ENCODE assay signal across 11 mouse cellular contexts in the genomic region with DNA sequence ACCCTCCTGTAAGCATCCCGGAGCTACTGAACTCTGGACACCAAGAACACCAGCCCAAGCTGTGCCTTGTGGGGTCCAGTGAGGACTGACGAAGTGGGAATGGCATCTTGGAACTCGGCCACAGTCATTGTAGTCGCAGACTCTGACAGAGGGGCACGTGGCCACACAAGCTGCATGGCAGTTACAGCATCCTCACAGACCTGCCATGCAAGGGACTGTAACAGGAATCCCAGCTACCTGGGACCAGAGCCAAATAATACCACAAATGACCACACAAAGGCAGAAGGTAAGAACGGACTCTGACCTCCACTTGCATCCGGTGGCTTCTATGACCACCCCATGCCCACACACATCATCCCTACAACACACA. TPM values are rescaled to one million over a fixed set of nuclear protein-coding genes. Genes with fewer than 3 reads are reported as not detected.
DNase-seq lines count a peak whose midpoint lies in the region; ATAC-seq and TF ChIP-seq lines count a peak whose summit lies in the region.
"Had no signal": no experiment of that assay in that cellular context is flagged by ENCODE, and none has a peak within 500 bp of the region (broad histone marks: within the 10 kb centered on the region; RNA-seq: fewer than 3 reads in every experiment).

No protein-coding gene starts in this region.

- H3K4me2 ChIP-seq in heart, postnatal 0 days (ENCODE audit: low read depth, low read length) = no peak overlapping the region
- H3K4me2 ChIP-seq in liver, embryonic 15.5 days = 0 out of 2 replicates have a peak overlapping the region, but pooled peaks have one; percentile 44
- no peak overlapping the region for H3K4me2 ChIP-seq in stomach, postnatal 0 days (replicated peaks; ENCODE audit: low read depth)

- ATAC-seq in heart, postnatal 0 days (ENCODE audit: insufficient read depth, low read depth) = peak; percentile 92
- ATAC-seq in liver, embryonic 15.5 days (ENCODE audit: insufficient read depth) = no peak
- ATAC-seq in stomach, postnatal 0 days (ENCODE audit: low FRiP score, low TSS enrichment) = peak; percentile 66

- H3K4me1 ChIP-seq in heart, postnatal 0 days (ENCODE audit: control insufficient read depth, insufficient read depth) = peaks cover 16% of the 10 kb centered on the region
- H3K4me1 ChIP-seq in liver, embryonic 15.5 days (replicated peaks) = peaks cover 52% of the 10 kb centered on the region
- 0 out of 2 replicates have a peak, but pooled peaks cover 3% of the 10 kb centered on the region for H3K4me1 ChIP-seq in stomach, postnatal 0 days (replicated peaks; ENCODE audit: control insufficient read depth, insufficient read depth)

- H3K27me3 ChIP-seq in heart, postnatal 0 days (ENCODE audit: control insufficient read depth, insufficient read depth, low read length) = no peaks in the 10 kb centered on the region
- H3K27me3 ChIP-seq in liver, embryonic 15.5 days = no peaks in the 10 kb centered on the region
- no peaks in the 10 kb centered on the region for H3K27me3 ChIP-seq in stomach, postnatal 0 days (ENCODE audit: control insufficient read depth, insufficient read depth, low read length)

- H3K9ac ChIP-seq in heart, postnatal 0 days (replicated peaks; ENCODE audit: low read depth, low read length) = no peak overlapping the region
- H3K9ac ChIP-seq in liver, embryonic 15.5 days = no peak overlapping the region
- no peak overlapping the region; the same call in 1 of the 2 replicates for H3K9ac ChIP-seq in stomach, postnatal 0 days (ENCODE audit: low read length)

- no peaks in the 10 kb centered on the region for H3K36me3 ChIP-seq in heart, postnatal 0 days (replicated peaks; ENCODE audit: control insufficient read depth, insufficient read depth, low read length)
- H3K36me3 ChIP-seq in liver, embryonic 15.5 days (replicated peaks) = no peaks in the 10 kb centered on the region
- no peaks in the 10 kb centered on the region for H3K36me3 ChIP-seq in stomach, postnatal 0 days (ENCODE audit: control insufficient read depth, insufficient read depth, low read length)
- H3K36me3 ChIP-seq: G1E had no signal

- DNase-seq in heart, postnatal 0 days (ENCODE audit: low spot score) = peak; percentile 84
- DNase-seq in heart, postnatal 36 days = no peak
- peak; percentile 40 for DNase-seq in retina, postnatal 1 day
- DNase-seq in retina, embryonic 14.5 days (ENCODE audit: low spot score) = no peak
- peak; percentile 76 for DNase-seq in stomach, postnatal 0 days (ENCODE audit: low spot score)
- no peak for DNase-seq in thymus, adult 18-20 months
- no peak for DNase-seq in embryo, embryonic 10.5 days (ENCODE audit: low spot score)

- H3K27ac ChIP-seq in heart, postnatal 0 days (ENCODE audit: low read depth) = peak overlapping the region; percentile 78
- H3K27ac ChIP-seq in liver, embryonic 15.5 days (replicated peaks) = peak overlapping the region; percentile 78
- H3K27ac ChIP-seq in stomach, postnatal 0 days (replicated peaks) = peak overlapping the region; percentile 45; the same call in 1 of the 2 replicates

- TF ChIP-seq EP300 in heart, postnatal 0 days (IDR thresholded peaks at IDR 0.05; ENCODE audit: low read depth) = no peak
- TF ChIP-seq EP300 in stomach, postnatal 0 days (optimal IDR thresholded peaks at IDR 0.05) = no peak

- TF ChIP-seq CTCF in heart, postnatal 0 days (IDR thresholded peaks at IDR 0.05; ENCODE audit: low read depth) = no peak
- no peak for TF ChIP-seq CTCF in stomach, postnatal 0 days (IDR thresholded peaks at IDR 0.05; ENCODE audit: low read depth)

- H3K9me3 ChIP-seq in heart, postnatal 0 days (replicated peaks; ENCODE audit: control insufficient read depth, low read length) = no peaks in the 10 kb centered on the region
- no peaks in the 10 kb centered on the region for H3K9me3 ChIP-seq in liver, embryonic 15.5 days (replicated peaks)
- H3K9me3 ChIP-seq in stomach, postnatal 0 days (ENCODE audit: control insufficient read depth, low read length) = no peaks in the 10 kb centered on the region
- H3K9me3 ChIP-seq: G1E had no signal

- WGBS in heart, postnatal 0 days = 17% methylated on average over 7 of the region's 7 CpGs
- WGBS in liver, embryonic 15.5 days (ENCODE audit: insufficient replicate concordance) = 56% methylated on average over 7 of the region's 7 CpGs
- 41% methylated on average over 7 of the region's 7 CpGs for WGBS in stomach, postnatal 0 days

- intact Hi-C loops in heart, postnatal 36 days (cut with DNase I) = loop anchor here (5.0 kb wide), 1 partner anchor 113 kb away; no protein-coding TSS in a partner anchor

- H3K4me3 ChIP-seq in heart, postnatal 0 days (ENCODE audit: low read depth, low read length) = no peak overlapping the region
- no peak overlapping the region for H3K4me3 ChIP-seq in liver, embryonic 15.5 days (replicated peaks)
- no peak overlapping the region for H3K4me3 ChIP-seq in stomach, postnatal 0 days (ENCODE audit: low read depth, low read length)

RNA-seq across cellular contexts. Expression of a gene that starts 20.2 kb away (rescaled TPM):
- 8.0 and 19.2 TPM in 2 replicates for total RNA-seq in heart, postnatal 0 days (2014; rRNA removed; ENCODE audit: low replicate concordance)
- polyA plus RNA-seq in heart, postnatal 0 days (2015; fragmentation: Nextera tagmentation; extraction: Ambion mirVana) = 5.6 and 6.6 TPM in 2 replicates
- 10 to 100 TPM; 42.5 to 62.0 TPM for total RNA-seq in heart, postnatal 36 days (2021)
- 45.2 and 46.1 TPM in 2 replicates for polyA plus RNA-seq in liver, embryonic 15.5 days (2015; fragmentation: Nextera tagmentation; extraction: Ambion mirVana)
- 42.4 and 50.9 TPM in 2 replicates for polyA plus RNA-seq in stomach, postnatal 0 days (2015; fragmentation: Nextera tagmentation; extraction: Ambion mirVana)

RNA-seq across cellular contexts. Expression of a gene that starts 30.9 kb away (rescaled TPM):
- total RNA-seq in heart, postnatal 0 days (2014; rRNA removed; ENCODE audit: low replicate concordance) = 0.12 TPM in 1 of 2 replicates, not detected in the other
- polyA plus RNA-seq in heart, postnatal 0 days (2015; fragmentation: Nextera tagmentation; extraction: Ambion mirVana) = 0.08 and 0.15 TPM in 2 replicates
- total RNA-seq in heart, postnatal 36 days (2021) = under 1 TPM; 0.24 to 0.31 TPM
- polyA plus RNA-seq in liver, embryonic 15.5 days (2015; fragmentation: Nextera tagmentation; extraction: Ambion mirVana) = 0.25 TPM in 2 replicates
- polyA plus RNA-seq in stomach, postnatal 0 days (2015; fragmentation: Nextera tagmentation; extraction: Ambion mirVana) = 0.15 and 0.27 TPM in 2 replicates
- total RNA-seq: left cerebral cortex, adult 18-20 months had no signal
- polyA plus RNA-seq: neural tube, embryonic 11.5 days had no signal

RNA-seq across cellular contexts. Expression of a gene that starts 36.5 kb away (rescaled TPM):
- 12.4 and 24.7 TPM in 2 replicates for total RNA-seq in heart, postnatal 0 days (2014; rRNA removed; ENCODE audit: low replicate concordance)
- polyA plus RNA-seq in heart, postnatal 0 days (2015; fragmentation: Nextera tagmentation; extraction: Ambion mirVana) = 10.1 and 10.6 TPM in 2 replicates
- total RNA-seq in heart, postnatal 36 days (2021) = 1 to 10 TPM; 6.8 to 6.9 TPM
- 2.3 TPM in 2 replicates for polyA plus RNA-seq in liver, embryonic 15.5 days (2015; fragmentation: Nextera tagmentation; extraction: Ambion mirVana)
- 12.0 and 12.7 TPM in 2 replicates for polyA plus RNA-seq in stomach, postnatal 0 days (2015; fragmentation: Nextera tagmentation; extraction: Ambion mirVana)

Comparison
In these comparisons a context has a peak if more than half of its experiments do, and no peak if none do; other contexts are left out.
1. DNase-seq: peak in heart, postnatal 0 days (single experiment), retina, postnatal 1 day (single experiment) and stomach, postnatal 0 days (single experiment); none in heart, postnatal 36 days (0 of 2), retina, embryonic 14.5 days (single experiment), thymus, adult 18-20 months (0 of 2) and embryo, embryonic 10.5 days (single experiment).
2. Peak in every context shown above with its lines, with median percentiles within 50 percentile points of each other: H3K27ac ChIP-seq.